Mouse (Mus musculus) liver, adult (tissue): ENCODE data around the gene Ddx43.

Experiments used
- GATA4 ChIP-seq: IDR thresholded peaks from 2 replicates; pipeline ENCODE4 v1.6.1; 2014; ENCODE audit warnings: mild to moderate bottlenecking, low read length; ENCODE audit not compliant: insufficient replicate concordance

Gene Ddx43

GRCm38 (mm10) chr9:78369786-78370185, 25.8 kb upstream of the Ddx43 start:
- no peak for TF ChIP-seq GATA4

GRCm38 (mm10) chr9:78371441-78371840, 24.1 kb upstream of the Ddx43 start:
- TF ChIP-seq GATA4 = no peak

- TF ChIP-seq GATA4 = no peak
These were observed 22.6 kb upstream of the Ddx43 start for GRCm38 (mm10) chr9:78372827-78373504.

- TF ChIP-seq GATA4 = no peak
These were observed 21.2 kb upstream of the Ddx43 start for GRCm38 (mm10) chr9:78374397-78374796.

GRCm38 (mm10) chr9:78374885-78375389, 20.6 kb upstream of the Ddx43 start:
- TF ChIP-seq GATA4 = no peak

GRCm38 (mm10) chr9:78375486-78375885, 20.1 kb upstream of the Ddx43 start:
- TF ChIP-seq GATA4 = no peak

GRCm38 (mm10) chr9:78377546-78377945, 18.0 kb upstream of the Ddx43 start:
- TF ChIP-seq GATA4 = no peak

- no peak for TF ChIP-seq GATA4
These were observed 17.3 kb upstream of the Ddx43 start, which contains the start of gene Ooep for GRCm38 (mm10) chr9:78378113-78378785. Ooep (minus strand) TSS chr9:78378725.

GRCm38 (mm10) chr9:78385893-78386292, 9.7 kb upstream of the Ddx43 start:
- TF ChIP-seq GATA4 = no peak

- no peak for TF ChIP-seq GATA4
These were observed 8.6 kb upstream of the Ddx43 start for GRCm38 (mm10) chr9:78386947-78387346.

- TF ChIP-seq GATA4 = no peak
These were observed 5.6 kb upstream of the Ddx43 start for GRCm38 (mm10) chr9:78389981-78390380.

- TF ChIP-seq GATA4 = no peak
These were observed 1.8 kb upstream of the Ddx43 start for GRCm38 (mm10) chr9:78393741-78394140.

GRCm38 (mm10) chr9:78394602-78395001, 975 bp upstream of the Ddx43 start:
- no peak for TF ChIP-seq GATA4

GRCm38 (mm10) chr9:78395244-78395629, 340 bp upstream of the Ddx43 start:
- TF ChIP-seq GATA4 = no peak

GRCm38 (mm10) chr9:78396517-78396916, 940 bp downstream of the Ddx43 start:
- no peak for TF ChIP-seq GATA4

- no peak for TF ChIP-seq GATA4
These were observed 5.0 kb downstream of the Ddx43 start for GRCm38 (mm10) chr9:78400570-78400969.

- no peak for TF ChIP-seq GATA4
These were observed 6.0 kb downstream of the Ddx43 start for GRCm38 (mm10) chr9:78401596-78401995.

- no peak for TF ChIP-seq GATA4
These were observed 31.8 kb downstream of the Ddx43 start for GRCm38 (mm10) chr9:78427362-78427781.
